Mouse (Mus musculus) midbrain, embryonic 11.5 days (tissue): ENCODE results near the gene Rab34. TPM values are rescaled to one million over a fixed set of nuclear protein-coding genes. Genes with fewer than 3 reads are reported as not detected.
A peak's percentile ranks its signal among the peaks of the same experiment; 100 is the strongest.

Source experiments
- ATAC-seq: fragments of 200-750 bp; cut with Nextera tagmentation; 2 replicates; pipeline ENCODE4 v1.8.0; 2017; ENCODE audit warnings: moderate TSS enrichment, moderate library complexity; ENCODE audit not compliant: low FRiP score
- DNase-seq: peaks from one replicate; pipeline ENCODE4 v3.0.0; 2015; ENCODE audit warnings: low spot score; ENCODE audit errors: missing footprints
- H3K27ac ChIP-seq: fragments of 300-500 bp; sonication (generic); 2 replicates; pipeline ENCODE4 v1.5.1; 2014; ENCODE audit warnings: low read depth, low read length
- H3K27me3 ChIP-seq: fragments of 300-500 bp; sonication (generic); 2 replicates; pipeline ENCODE4 v1.6.1; 2014; ENCODE audit warnings: mild to moderate bottlenecking, low read length, moderate library complexity, mixed read lengths; ENCODE audit not compliant: control insufficient read depth, insufficient read depth
- H3K36me3 ChIP-seq: fragments of 300-500 bp; sonication (generic); 2 replicates; pipeline ENCODE4 v1.6.1; 2014; ENCODE audit warnings: mild to moderate bottlenecking, low read length, moderate library complexity, mixed read lengths; ENCODE audit not compliant: control insufficient read depth, insufficient read depth
- H3K4me1 ChIP-seq: fragments of 300-500 bp; sonication (generic); 2 replicates; pipeline ENCODE4 v1.6.1; 2014; ENCODE audit warnings: low read length; ENCODE audit not compliant: control insufficient read depth, insufficient read depth
- H3K4me2 ChIP-seq: fragments of 300-500 bp; sonication (generic); 2 replicates; pipeline ENCODE4 v1.6.1; 2014; ENCODE audit warnings: mild to moderate bottlenecking, moderate library complexity
- H3K4me3 ChIP-seq: fragments of 300-500 bp; sonication (generic); 2 replicates; pipeline ENCODE4 v1.5.1; 2014; ENCODE audit warnings: low read depth, low read length
- H3K9ac ChIP-seq: fragments of 300-500 bp; sonication (generic); 2 replicates; pipeline ENCODE4 v1.6.1; 2014; ENCODE audit warnings: low read length
- H3K9me3 ChIP-seq: fragments of 300-500 bp; sonication (generic); 2 replicates; pipeline ENCODE4 v1.6.1; 2016; ENCODE audit warnings: low read length; ENCODE audit not compliant: control insufficient read depth
- whole genome bisulfite sequencing: fragments of 180-500 bp; shearing (Covaris S2); extraction: QIAGEN DNeasy Blood & Tissue Kit; methylation state at CpG from one replicate; pipeline ENCODE4 v1.1.7; 2014; 5-methylcytosine and 5-hydroxymethylcytosine counted together
- polyA plus RNA-seq: library from polyadenylated mRNA; unstranded; fragments of >200 nt; fragmentation: Nextera tagmentation; extraction: Ambion mirVana; gene quantifications from 2 replicates; pipeline ENCODE4 v1.2.1, GENCODE M21; 2014

Gene Rab34
- polyA plus RNA-seq, 1 experiment from 2014 or later = 55.1 TPM

DNA sequence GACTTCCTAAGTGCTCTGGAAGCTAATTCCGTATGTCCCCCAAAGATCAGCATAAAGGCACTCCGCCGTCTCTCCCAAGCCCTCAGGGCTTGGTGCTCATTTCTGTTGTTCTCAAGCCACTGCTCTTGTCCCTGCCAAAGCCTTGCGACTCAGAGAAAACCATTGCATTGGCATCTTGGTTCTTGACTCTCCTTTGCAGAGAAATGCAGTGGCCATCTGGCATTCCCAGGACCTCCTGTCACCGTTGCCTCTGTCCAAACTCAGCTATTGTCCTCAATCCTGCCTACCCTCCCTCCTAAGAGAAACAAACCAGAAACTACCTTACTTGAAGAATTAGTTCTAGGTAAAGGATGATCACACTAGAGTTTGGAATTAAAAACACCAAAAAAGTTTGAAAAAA, 32.6 kb upstream of the Rab34 start:
- H3K36me3 ChIP-seq = peaks cover 26% of the 10 kb centered on the region
- no peak for ATAC-seq
- 87% methylated on average over 5 of the region's 5 CpGs for WGBS
- no peak for DNase-seq
- no peak overlapping the region for H3K4me3 ChIP-seq
- no peak overlapping the region for H3K4me2 ChIP-seq
- no peaks in the 10 kb centered on the region for H3K27me3 ChIP-seq
- no peaks in the 10 kb centered on the region for H3K9me3 ChIP-seq
- H3K9ac ChIP-seq = no peak overlapping the region
- H3K4me1 ChIP-seq = no peaks in the 10 kb centered on the region
- no peak overlapping the region for H3K27ac ChIP-seq

DNA sequence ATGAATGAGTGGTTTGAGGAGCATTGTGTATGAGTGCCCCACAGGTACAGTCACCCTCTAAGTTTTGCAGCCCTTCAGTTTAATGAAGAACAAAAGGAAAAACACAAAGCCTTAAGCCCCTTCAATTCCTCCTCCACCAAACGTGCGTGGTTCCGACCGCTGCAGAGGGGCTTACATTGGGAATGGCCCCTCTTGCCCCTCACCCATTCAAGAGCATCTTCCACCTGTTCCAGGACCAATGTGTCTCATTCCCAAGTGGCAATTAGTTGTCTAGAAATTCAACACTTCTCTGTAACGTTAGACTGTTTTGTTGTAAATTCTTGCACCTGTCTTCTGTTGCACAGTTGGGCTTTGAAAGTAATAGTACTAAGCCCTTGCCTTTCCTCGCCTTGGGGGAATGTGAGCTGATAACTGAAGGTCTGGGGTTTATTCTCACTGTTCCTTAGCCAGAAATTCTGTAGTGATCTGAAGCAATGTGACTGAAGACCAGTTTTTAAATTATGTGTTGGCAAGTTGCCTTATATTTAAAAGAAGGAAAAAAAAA, 32.0 kb upstream of the Rab34 start:
- no peak overlapping the region for H3K4me2 ChIP-seq
- no peak overlapping the region for H3K4me3 ChIP-seq
- ATAC-seq (no peak), DNase-seq (no peak)
- WGBS = 76% methylated on average over 6 of the region's 6 CpGs
- no peaks in the 10 kb centered on the region for H3K4me1 ChIP-seq
- no peaks in the 10 kb centered on the region for H3K27me3 ChIP-seq
- H3K9me3 ChIP-seq = no peaks in the 10 kb centered on the region
- H3K9ac ChIP-seq = no peak overlapping the region
- no peak overlapping the region for H3K27ac ChIP-seq
- peaks cover 30% of the 10 kb centered on the region for H3K36me3 ChIP-seq

DNA sequence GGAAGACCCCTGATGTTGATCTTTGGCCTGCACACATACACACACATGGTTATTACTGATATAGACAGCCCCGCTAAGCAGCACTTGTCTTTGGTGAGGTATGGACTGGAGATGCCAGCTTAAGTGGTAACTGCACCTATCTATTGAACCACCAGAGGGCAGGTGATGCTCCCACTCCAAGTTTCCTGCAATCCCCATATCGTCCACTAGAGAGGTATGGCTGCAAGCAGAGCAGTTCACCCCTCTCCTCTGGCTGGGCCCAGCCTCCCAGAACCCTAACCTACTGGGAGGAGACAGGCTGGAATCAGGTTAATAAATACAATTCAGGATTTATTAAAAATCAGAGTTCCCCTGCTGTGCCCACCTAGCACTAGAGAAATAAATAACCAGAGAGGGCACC, 29.1 kb upstream of the Rab34 start:
- peaks cover 19% of the 10 kb centered on the region for H3K4me1 ChIP-seq
- H3K27me3 ChIP-seq = no peaks in the 10 kb centered on the region
- H3K36me3 ChIP-seq = peaks cover 37% of the 10 kb centered on the region
- WGBS = 37% methylated on average over 2 of the region's 2 CpGs
- no peak overlapping the region for H3K27ac ChIP-seq
- no peak overlapping the region for H3K4me3 ChIP-seq
- no peak overlapping the region for H3K4me2 ChIP-seq
- ATAC-seq (peak; percentile 36), DNase-seq (peak; percentile 97)
- H3K9me3 ChIP-seq = no peaks in the 10 kb centered on the region
- no peak overlapping the region for H3K9ac ChIP-seq

DNA sequence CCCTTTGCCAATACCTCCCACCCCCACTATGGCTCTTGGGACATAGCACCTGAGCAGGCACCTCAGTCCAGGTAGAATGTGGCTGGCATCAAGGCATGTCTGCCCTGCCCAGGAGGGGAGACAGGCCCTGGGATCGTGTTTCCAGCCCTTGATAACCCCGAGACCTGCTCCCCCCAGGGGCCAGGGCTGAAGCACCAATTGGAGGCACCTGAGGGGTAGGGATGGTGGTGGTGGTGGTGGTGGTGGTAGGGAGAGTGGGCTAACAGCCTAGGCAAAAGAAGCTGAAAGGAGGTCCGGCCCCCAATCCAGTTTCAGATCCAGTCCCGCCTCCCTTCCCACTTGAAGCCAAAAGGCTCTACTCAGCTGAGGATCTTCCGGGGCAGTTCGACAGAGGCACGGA, 28.7 kb upstream of the Rab34 start:
- DNase-seq (no peak), ATAC-seq (no peak)
- H3K27me3 ChIP-seq = no peaks in the 10 kb centered on the region
- H3K4me2 ChIP-seq = no peak overlapping the region
- H3K27ac ChIP-seq = no peak overlapping the region
- no peak overlapping the region for H3K9ac ChIP-seq
- H3K9me3 ChIP-seq = no peaks in the 10 kb centered on the region
- WGBS = 82% methylated on average over 7 of the region's 7 CpGs
- peaks cover 19% of the 10 kb centered on the region for H3K4me1 ChIP-seq
- H3K36me3 ChIP-seq = peaks cover 34% of the 10 kb centered on the region
- no peak overlapping the region for H3K4me3 ChIP-seq

DNA sequence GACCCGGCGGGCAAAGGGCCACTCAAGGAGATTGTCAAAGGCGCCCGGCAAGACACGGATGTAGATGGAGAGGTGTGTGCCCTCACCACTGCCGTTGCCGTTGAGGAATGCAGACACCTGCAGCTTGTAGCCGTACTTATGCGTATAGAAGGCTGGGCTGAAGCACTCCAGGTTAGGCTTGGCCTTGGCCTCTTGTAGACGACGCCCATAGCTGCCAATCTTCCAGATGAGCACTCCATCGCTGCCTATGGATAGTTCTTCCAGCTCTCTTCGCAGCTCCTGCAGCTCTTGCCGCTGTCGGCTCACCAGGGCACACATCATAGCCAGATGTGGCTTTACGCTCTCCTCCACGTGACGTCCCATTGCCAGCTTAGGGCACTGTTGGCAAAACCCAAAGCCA, 28.1 kb upstream of the Rab34 start:
- peaks cover 30% of the 10 kb centered on the region for H3K36me3 ChIP-seq
- H3K4me1 ChIP-seq = peaks cover 19% of the 10 kb centered on the region
- H3K9ac ChIP-seq = no peak overlapping the region
- ATAC-seq (no peak), DNase-seq (no peak)
- WGBS = 92% methylated on average over 18 of the region's 18 CpGs
- H3K4me3 ChIP-seq = no peak overlapping the region
- H3K9me3 ChIP-seq = no peaks in the 10 kb centered on the region
- H3K4me2 ChIP-seq = no peak overlapping the region
- H3K27me3 ChIP-seq = no peaks in the 10 kb centered on the region
- no peak overlapping the region for H3K27ac ChIP-seq

DNA sequence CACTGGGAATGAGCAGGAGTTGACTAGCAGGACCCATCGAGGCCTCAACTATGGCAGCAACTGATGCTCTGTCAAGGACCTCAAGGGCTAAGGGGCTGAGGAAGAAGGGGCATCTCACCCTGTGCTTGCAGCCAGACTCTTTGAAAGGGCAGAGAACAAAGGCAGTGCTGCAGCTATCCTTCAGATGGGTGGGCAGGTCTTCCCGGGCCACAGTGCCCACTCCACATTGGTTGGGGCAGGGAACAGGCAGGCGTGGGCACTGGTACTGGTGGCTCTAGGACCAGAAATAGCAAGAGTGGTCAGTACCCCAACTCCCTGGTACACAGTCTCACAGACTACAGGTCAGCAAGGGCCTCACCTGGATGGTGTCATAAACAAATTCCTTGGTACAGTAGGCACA, 27.6 kb upstream of the Rab34 start:
- H3K4me3 ChIP-seq = no peak overlapping the region

DNA sequence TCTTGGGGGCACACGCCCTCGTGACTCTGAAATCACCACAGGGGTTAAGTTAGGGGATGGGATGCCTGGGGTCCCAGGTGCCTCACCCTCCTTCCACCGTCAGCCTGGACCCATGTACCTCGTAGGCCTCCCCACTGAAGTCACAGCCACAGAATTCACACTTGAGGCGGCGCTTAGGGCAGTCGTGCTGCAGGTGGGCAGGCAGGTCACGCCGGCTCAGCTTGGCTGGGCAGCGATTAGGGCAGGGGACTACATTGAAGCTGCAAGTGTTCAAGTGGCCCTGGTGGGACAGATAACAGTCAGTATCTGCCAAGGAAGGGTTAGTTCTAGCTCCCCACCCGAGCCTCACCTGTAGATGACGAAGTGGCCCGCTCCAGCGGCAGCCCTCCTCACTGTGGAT, 27.1 kb upstream of the Rab34 start:
- 93% methylated on average over 14 of the region's 14 CpGs for WGBS
- ATAC-seq (no peak), DNase-seq (no peak)
- Histone ChIP-seq H3K4me3 (no peak overlapping the region), H3K9ac (no peak overlapping the region), H3K27ac (no peak overlapping the region), H3K27me3 (no peaks in the 10 kb centered on the region), H3K4me2 (no peak overlapping the region), H3K4me1 (peaks cover 24% of the 10 kb centered on the region), H3K36me3 (peaks cover 30% of the 10 kb centered on the region), H3K9me3 (no peaks in the 10 kb centered on the region)

More for the DNA sequence above, 27.6 kb upstream of the Rab34 start:
- Histone ChIP-seq H3K9me3 (no peaks in the 10 kb centered on the region), H3K9ac (no peak overlapping the region), H3K4me1 (peaks cover 19% of the 10 kb centered on the region), H3K27ac (no peak overlapping the region), H3K4me2 (no peak overlapping the region), H3K36me3 (peaks cover 30% of the 10 kb centered on the region), H3K27me3 (no peaks in the 10 kb centered on the region)
- WGBS = 92% methylated on average over 3 of the region's 3 CpGs
- DNase-seq (no peak), ATAC-seq (no peak)

DNA sequence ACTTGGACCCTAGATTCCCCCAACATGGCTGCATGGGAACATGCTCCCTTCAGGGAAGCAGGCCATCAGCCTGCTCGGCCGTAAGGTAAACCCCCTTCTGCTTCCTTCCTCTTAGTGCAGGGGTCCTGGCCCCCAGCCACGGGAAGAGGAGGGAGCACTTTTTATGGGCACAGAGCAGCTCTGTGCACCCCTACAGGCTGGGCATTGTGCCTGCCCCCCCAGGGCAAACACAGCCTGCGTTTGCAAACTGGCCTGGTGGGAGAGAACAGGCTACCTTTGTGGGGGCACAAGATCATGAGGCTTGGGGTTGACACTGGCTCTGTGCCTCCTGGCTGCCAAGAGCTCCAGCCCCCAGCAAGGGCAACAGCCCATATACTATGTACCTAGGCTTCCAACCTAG, 26.3 kb upstream of the Rab34 start:
- Histone ChIP-seq H3K36me3 (peaks cover 30% of the 10 kb centered on the region), H3K9ac (no peak overlapping the region), H3K4me1 (peaks cover 26% of the 10 kb centered on the region), H3K4me3 (no peak overlapping the region), H3K9me3 (no peaks in the 10 kb centered on the region), H3K27ac (no peak overlapping the region), H3K4me2 (no peak overlapping the region), H3K27me3 (no peaks in the 10 kb centered on the region)
- no peak for DNase-seq
- ATAC-seq = no peak
- 72% methylated on average over 4 of the region's 4 CpGs for WGBS

DNA sequence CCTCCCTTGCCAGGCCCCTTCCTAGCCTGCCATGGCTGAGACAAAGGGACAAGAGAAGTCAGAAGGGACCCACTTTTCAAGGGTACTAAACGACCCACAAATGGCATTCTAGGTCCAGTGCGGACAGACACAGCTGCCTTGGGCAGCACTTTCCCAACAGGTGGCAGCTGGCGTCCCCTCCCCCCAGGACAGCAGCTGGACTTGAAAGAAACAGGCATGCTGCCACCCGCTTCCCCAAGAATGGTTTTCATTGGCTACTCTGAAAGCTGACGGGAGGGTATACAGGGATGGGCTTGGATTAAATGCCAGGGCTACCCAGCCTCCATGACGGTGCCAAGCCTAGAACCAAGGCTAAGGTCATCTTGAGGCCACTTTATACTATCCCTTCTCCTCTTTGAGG, 25.7 kb upstream of the Rab34 start:
- DNase-seq = no peak
- H3K36me3 ChIP-seq = peaks cover 30% of the 10 kb centered on the region

More for the DNA sequence above, 25.7 kb upstream of the Rab34 start:
- Histone ChIP-seq H3K4me2 (peak overlapping the region; percentile 75), H3K9ac (no peak overlapping the region; the same call in 1 of the 2 replicates), H3K27ac (no peak overlapping the region), H3K4me3 (peak overlapping the region; percentile 97; the same call in 1 of the 2 replicates), H3K27me3 (no peaks in the 10 kb centered on the region), H3K9me3 (no peaks in the 10 kb centered on the region), H3K4me1 (peaks cover 26% of the 10 kb centered on the region)
- no peak for ATAC-seq
- 84% methylated on average over 6 of the region's 6 CpGs for whole genome bisulfite sequencing
